Mouse (Mus musculus) kidney, embryonic 15.5 days (tissue): Measurements from ENCODE around the gene Gm266. TPM values are rescaled to one million over a fixed set of nuclear protein-coding genes. Genes with fewer than 3 reads are reported as not detected.

Source experiments
- ATAC-seq: fragments of 200-750 bp; cut with Nextera tagmentation; replicated peaks from 2 replicates; pipeline ENCODE4 v1.8.0; 2017; ENCODE audit warnings: moderate TSS enrichment; ENCODE audit not compliant: low FRiP score
- H3K27ac ChIP-seq: fragments of 300-500 bp; sonication (generic); 2 replicates; pipeline ENCODE4 v1.5.1; 2015; ENCODE audit warnings: mild to moderate bottlenecking, inconsistent platforms
- H3K27me3 ChIP-seq: fragments of 300-500 bp; sonication (generic); 2 replicates; pipeline ENCODE4 v1.6.1; 2015; ENCODE audit warnings: inconsistent platforms
- H3K36me3 ChIP-seq: fragments of 300-500 bp; sonication (generic); 2 replicates; pipeline ENCODE4 v1.6.1; 2015; ENCODE audit warnings: inconsistent platforms
- H3K4me1 ChIP-seq: fragments of 300-500 bp; sonication (generic); 2 replicates; pipeline ENCODE4 v1.6.1; 2015; ENCODE audit warnings: inconsistent platforms
- H3K4me2 ChIP-seq: fragments of 300-500 bp; sonication (generic); 2 replicates; pipeline ENCODE4 v1.6.1; 2015; ENCODE audit warnings: moderate library complexity, mild to moderate bottlenecking, inconsistent platforms
- H3K4me3 ChIP-seq: fragments of 300-500 bp; sonication (generic); replicated peaks from 2 replicates; pipeline ENCODE4 v1.5.1; 2015; ENCODE audit warnings: mild to moderate bottlenecking, inconsistent platforms
- H3K9ac ChIP-seq: fragments of 300-500 bp; sonication (generic); 2 replicates; pipeline ENCODE4 v1.6.1; 2015; ENCODE audit warnings: mild to moderate bottlenecking, inconsistent platforms
- H3K9me3 ChIP-seq: fragments of 300-500 bp; sonication (generic); replicated peaks from 2 replicates; pipeline ENCODE4 v1.6.1; 2016; ENCODE audit warnings: inconsistent platforms
- WGBS: fragments of 180-500 bp; shearing (Covaris S2); methylation state at CpG from one replicate; pipeline ENCODE4 v1.1.7; 2015; ENCODE audit warnings: mixed read lengths; 5-methylcytosine and 5-hydroxymethylcytosine counted together
- polyA plus RNA-seq: library from polyadenylated mRNA; unstranded; fragments of >200 nt; fragmentation: Nextera tagmentation; extraction: Ambion mirVana; gene quantifications from 2 replicates; pipeline ENCODE4 v1.2.1, GENCODE M21; 2015

Gene Gm266
- polyA plus RNA-seq, 1 experiment from 2014 or later = 91.7 TPM

- Histone ChIP-seq H3K27me3 (peaks cover 71% of the 10 kb centered on the region), H3K27ac (peak overlapping the region; percentile 47), H3K9ac (no peak overlapping the region), H3K4me1 (peaks cover 65% of the 10 kb centered on the region), H3K4me2 (peak overlapping the region; percentile 91; the same call in 1 of the 2 replicates), H3K9me3 (no peaks in the 10 kb centered on the region), H3K36me3 (no peaks in the 10 kb centered on the region), H3K4me3 (no peak overlapping the region)
- 69% methylated on average over 3 of the region's 3 CpGs for WGBS
- ATAC-seq = no peak
These were observed 44.1 kb downstream of the Gm266 start for GRCm38 (mm10) chr12:111441523-111441922.

- Histone ChIP-seq H3K9me3 (no peaks in the 10 kb centered on the region), H3K27me3 (peaks cover 64% of the 10 kb centered on the region), H3K4me3 (no peak overlapping the region), H3K27ac (no peak overlapping the region), H3K36me3 (no peaks in the 10 kb centered on the region), H3K4me2 (no peak overlapping the region), H3K9ac (no peak overlapping the region), H3K4me1 (peaks cover 64% of the 10 kb centered on the region)
- ATAC-seq = no peak
- 91% methylated on average over 9 of the region's 9 CpGs for WGBS
These were observed 44.8 kb downstream of the Gm266 start for GRCm38 (mm10) chr12:111440701-111441373.

GRCm38 (mm10) chr12:111438850-111439249 is 46.8 kb downstream of the Gm266 start:
- Histone ChIP-seq H3K4me3 (no peak overlapping the region), H3K27me3 (peaks cover 44% of the 10 kb centered on the region), H3K36me3 (no peaks in the 10 kb centered on the region), H3K4me1 (peaks cover 63% of the 10 kb centered on the region), H3K4me2 (no peak overlapping the region), H3K9me3 (no peaks in the 10 kb centered on the region), H3K27ac (no peak overlapping the region), H3K9ac (no peak overlapping the region)
- WGBS = 79% methylated on average over 6 of the region's 6 CpGs
- ATAC-seq = no peak

GRCm38 (mm10) chr12:111437222-111437900 is 48.3 kb downstream of the Gm266 start:
- Histone ChIP-seq H3K4me2 (no peak overlapping the region), H3K27ac (peak overlapping the region; percentile 50), H3K4me3 (no peak overlapping the region), H3K36me3 (no peaks in the 10 kb centered on the region), H3K9me3 (no peaks in the 10 kb centered on the region), H3K4me1 (peaks cover 58% of the 10 kb centered on the region), H3K9ac (no peak overlapping the region), H3K27me3 (peaks cover 31% of the 10 kb centered on the region)
- 76% methylated on average over 5 of the region's 5 CpGs for WGBS
- no peak for ATAC-seq

GRCm38 (mm10) chr12:111436640-111437039 is 49.0 kb downstream of the Gm266 start:
- H3K4me1 ChIP-seq = peaks cover 58% of the 10 kb centered on the region
- no peaks in the 10 kb centered on the region for H3K36me3 ChIP-seq
- ATAC-seq = no peak
- peaks cover 25% of the 10 kb centered on the region for H3K27me3 ChIP-seq
- H3K9me3 ChIP-seq = no peaks in the 10 kb centered on the region
- H3K27ac ChIP-seq = 0 out of 2 replicates have a peak overlapping the region, but pooled peaks have one; percentile 6
- no peak overlapping the region for H3K4me2 ChIP-seq
- no peak overlapping the region for H3K4me3 ChIP-seq
- H3K9ac ChIP-seq = no peak overlapping the region
- WGBS = 57% methylated on average over 8 of the region's 8 CpGs

- ATAC-seq = no peak
- WGBS = 85% methylated on average over 3 of the region's 3 CpGs
These were observed 49.5 kb downstream of the Gm266 start for GRCm38 (mm10) chr12:111436170-111436569.

GRCm38 (mm10) chr12:111434745-111435327 is 50.8 kb downstream of the Gm266 start:
- Histone ChIP-seq H3K9me3 (no peaks in the 10 kb centered on the region), H3K36me3 (no peaks in the 10 kb centered on the region), H3K4me2 (peak overlapping the region; percentile 34), H3K27me3 (peaks cover 18% of the 10 kb centered on the region), H3K27ac (peak overlapping the region; percentile 72), H3K4me1 (peaks cover 75% of the 10 kb centered on the region), H3K9ac (no peak overlapping the region), H3K4me3 (no peak overlapping the region)
- WGBS = 42% methylated on average over 8 of the region's 8 CpGs
- ATAC-seq = 0 out of 2 replicates have a peak, but pooled peaks have one; percentile 16

More at GRCm38 (mm10) chr12:111436170-111436569, 49.5 kb downstream of the Gm266 start:
- no peak overlapping the region for H3K9ac ChIP-seq
- no peaks in the 10 kb centered on the region for H3K9me3 ChIP-seq
- peaks cover 20% of the 10 kb centered on the region for H3K27me3 ChIP-seq
- H3K4me3 ChIP-seq = no peak overlapping the region
- 0 out of 2 replicates have a peak overlapping the region, but pooled peaks have one; percentile 6 for H3K27ac ChIP-seq
- peaks cover 61% of the 10 kb centered on the region for H3K4me1 ChIP-seq
- no peaks in the 10 kb centered on the region for H3K36me3 ChIP-seq
- H3K4me2 ChIP-seq = no peak overlapping the region

Other genes with a start within 250 kb of the Gm266 start
- 43.7 and 43.9 TPM in 2 replicates for gene Amn, start 214.7 kb downstream of the Gm266 start, polyA plus RNA-seq
- 31.9 and 40.0 TPM in 2 replicates for gene Cdc42bpb, start 108.1 kb downstream of the Gm266 start, polyA plus RNA-seq
- gene Lbhd2, start 79.0 kb downstream of the Gm266 start, polyA plus RNA-seq = 5.5 and 7.0 TPM in 2 replicates
- 16.8 and 17.8 TPM in 2 replicates for gene Exoc3l4, start 68.8 kb downstream of the Gm266 start, polyA plus RNA-seq
- 19.5 and 22.9 TPM in 2 replicates for gene Tnfaip2, start 43.4 kb downstream of the Gm266 start, polyA plus RNA-seq
- gene Eif5, start 52.2 kb upstream of the Gm266 start, polyA plus RNA-seq = 577 and 624 TPM in 2 replicates
- 39.7 and 50.3 TPM in 2 replicates for gene Mark3, start 88.7 kb upstream of the Gm266 start, polyA plus RNA-seq
- 126 and 154 TPM in 2 replicates for gene Ckb, start 186.5 kb upstream of the Gm266 start, polyA plus RNA-seq
- 10.7 and 12.8 TPM in 2 replicates for gene Trmt61a, start 192.3 kb upstream of the Gm266 start, polyA plus RNA-seq
- 51.4 and 53.6 TPM in 2 replicates for gene Bag5, start 227.4 kb upstream of the Gm266 start, polyA plus RNA-seq
- 53.5 and 57.4 TPM in 2 replicates for gene Apopt1, start 227.4 kb upstream of the Gm266 start, polyA plus RNA-seq